Mouse (Mus musculus): ENCODE results near the gene Ndufb2. TPM values are rescaled to one million over a fixed set of nuclear protein-coding genes. Genes with fewer than 3 reads are reported as not detected.

The Ndufb2 gene
- total RNA-seq, 1 experiment = 122 TPM

GRCm38 (mm10) chr6:39606056-39606455 is 13.7 kb downstream of the Ndufb2 start:
- Histone ChIP-seq H3K27ac (ENCODE audit: insufficient read depth, low read depth, low read length, poor library complexity, severe bottlenecking) (no peak overlapping the region), H3K9me3 (ENCODE audit: control insufficient read depth, insufficient read depth, low read depth, low read length) (no peaks in the 10 kb centered on the region), H3K36me3 (ENCODE audit: control insufficient read depth, insufficient read depth, low read length, poor library complexity, severe bottlenecking) (peaks cover 12% of the 10 kb centered on the region), H3K9ac (ENCODE audit: insufficient read depth, low read depth, low read length, poor library complexity, severe bottlenecking) (no peak overlapping the region), H3K4me3 (ENCODE audit: insufficient read depth in 1 of 2, low read depth in 1 of 2, low read length in 2 of 2, poor library complexity in 1 of 2, severe bottlenecking in 1 of 2) (no peak overlapping the region), H3K4me1 (ENCODE audit: control insufficient read depth in 2 of 2, insufficient read depth in 2 of 2, low read length in 2 of 2, poor library complexity in 1 of 2) (no peaks in the 10 kb centered on the region)
- no peak for DNase-seq (ENCODE audit: low read depth, low spot score)
- in situ Hi-C loops (cut with MboI; ENCODE audit: low sequenced_read_pairs in 2 of 2, unreplicated experiment in 2 of 2) = no loop called here
- TF ChIP-seq ZC3H11A (IDR thresholded peaks at IDR 0.05; ENCODE audit: borderline replicate concordance, low read depth, low read length) (no peak), MAFK (IDR thresholded peaks at IDR 0.05; ENCODE audit: insufficient read depth, low read depth, low read length) (no peak), ZNF384 (IDR thresholded peaks at IDR 0.05; ENCODE audit: low read depth, low read length) (no peak), CHD2 (IDR thresholded peaks at IDR 0.05; ENCODE audit: low read depth, low read length) (no peak), HCFC1 (IDR thresholded peaks at IDR 0.05; ENCODE audit: borderline replicate concordance, insufficient read depth, low read length) (no peak)

- no peaks in the 10 kb centered on the region for H3K9me3 ChIP-seq (ENCODE audit: control insufficient read depth, insufficient read depth, low read depth, low read length)
- TF ChIP-seq ZC3H11A (IDR thresholded peaks at IDR 0.05; ENCODE audit: borderline replicate concordance, low read depth, low read length) = no peak
- TF ChIP-seq HCFC1 (IDR thresholded peaks at IDR 0.05; ENCODE audit: borderline replicate concordance, insufficient read depth, low read length) = no peak
- TF ChIP-seq ZNF384 (IDR thresholded peaks at IDR 0.05; ENCODE audit: low read depth, low read length) = no peak
- TF ChIP-seq CHD2 (IDR thresholded peaks at IDR 0.05; ENCODE audit: low read depth, low read length) = no peak
- no peak for TF ChIP-seq MAFK (IDR thresholded peaks at IDR 0.05; ENCODE audit: insufficient read depth, low read depth, low read length)
- H3K4me3 ChIP-seq (ENCODE audit: insufficient read depth in 1 of 2, low read depth in 1 of 2, low read length in 2 of 2, poor library complexity in 1 of 2, severe bottlenecking in 1 of 2) = no peak overlapping the region
- in situ Hi-C loops (cut with MboI; ENCODE audit: low sequenced_read_pairs in 2 of 2, unreplicated experiment in 2 of 2) = no loop called here
- H3K36me3 ChIP-seq (ENCODE audit: control insufficient read depth, insufficient read depth, low read length, poor library complexity, severe bottlenecking) = peaks cover 11% of the 10 kb centered on the region
- no peak overlapping the region for H3K27ac ChIP-seq (ENCODE audit: insufficient read depth, low read depth, low read length, poor library complexity, severe bottlenecking)
- H3K9ac ChIP-seq (ENCODE audit: insufficient read depth, low read depth, low read length, poor library complexity, severe bottlenecking) = no peak overlapping the region
- no peak for DNase-seq (ENCODE audit: low read depth, low spot score)
- H3K4me1 ChIP-seq (ENCODE audit: control insufficient read depth in 2 of 2, insufficient read depth in 2 of 2, low read length in 2 of 2, poor library complexity in 1 of 2) = no peaks in the 10 kb centered on the region
Observed at GRCm38 (mm10) chr6:39606862-39607261, 14.5 kb downstream of the Ndufb2 start.

- no peak for TF ChIP-seq ZC3H11A (IDR thresholded peaks at IDR 0.05; ENCODE audit: borderline replicate concordance, low read depth, low read length)
- TF ChIP-seq MAFK (IDR thresholded peaks at IDR 0.05; ENCODE audit: insufficient read depth, low read depth, low read length) = no peak
- no peak for TF ChIP-seq CHD2 (IDR thresholded peaks at IDR 0.05; ENCODE audit: low read depth, low read length)
- TF ChIP-seq HCFC1 (IDR thresholded peaks at IDR 0.05; ENCODE audit: borderline replicate concordance, insufficient read depth, low read length) = no peak
- TF ChIP-seq ZNF384 (IDR thresholded peaks at IDR 0.05; ENCODE audit: low read depth, low read length) = no peak
- H3K4me3 ChIP-seq (ENCODE audit: insufficient read depth in 1 of 2, low read depth in 1 of 2, low read length in 2 of 2, poor library complexity in 1 of 2, severe bottlenecking in 1 of 2) = no peak overlapping the region
- DNase-seq (ENCODE audit: low read depth, low spot score) = no peak
- peaks cover 9% of the 10 kb centered on the region for H3K36me3 ChIP-seq (ENCODE audit: control insufficient read depth, insufficient read depth, low read length, poor library complexity, severe bottlenecking)
- H3K27ac ChIP-seq (ENCODE audit: insufficient read depth, low read depth, low read length, poor library complexity, severe bottlenecking) = no peak overlapping the region
- no peak overlapping the region for H3K9ac ChIP-seq (ENCODE audit: insufficient read depth, low read depth, low read length, poor library complexity, severe bottlenecking)
- no peaks in the 10 kb centered on the region for H3K9me3 ChIP-seq (ENCODE audit: control insufficient read depth, insufficient read depth, low read depth, low read length)
- in situ Hi-C loops (cut with MboI; ENCODE audit: low sequenced_read_pairs in 2 of 2, unreplicated experiment in 2 of 2) = no loop called here
- H3K4me1 ChIP-seq (ENCODE audit: control insufficient read depth in 2 of 2, insufficient read depth in 2 of 2, low read length in 2 of 2, poor library complexity in 1 of 2) = no peaks in the 10 kb centered on the region
Observed at GRCm38 (mm10) chr6:39607365-39607764, 15.0 kb downstream of the Ndufb2 start.

- in situ Hi-C loops (cut with MboI; ENCODE audit: low sequenced_read_pairs in 2 of 2, unreplicated experiment in 2 of 2) = no loop called here
- TF ChIP-seq ZNF384 (IDR thresholded peaks at IDR 0.05; ENCODE audit: low read depth, low read length) (no peak), MAFK (IDR thresholded peaks at IDR 0.05; ENCODE audit: insufficient read depth, low read depth, low read length) (no peak), ZC3H11A (IDR thresholded peaks at IDR 0.05; ENCODE audit: borderline replicate concordance, low read depth, low read length) (no peak), CHD2 (IDR thresholded peaks at IDR 0.05; ENCODE audit: low read depth, low read length) (no peak), HCFC1 (IDR thresholded peaks at IDR 0.05; ENCODE audit: borderline replicate concordance, insufficient read depth, low read length) (no peak)
- DNase-seq (ENCODE audit: low read depth, low spot score) = no peak
- Histone ChIP-seq H3K27ac (ENCODE audit: insufficient read depth, low read depth, low read length, poor library complexity, severe bottlenecking) (no peak overlapping the region), H3K4me3 (ENCODE audit: insufficient read depth in 1 of 2, low read depth in 1 of 2, low read length in 2 of 2, poor library complexity in 1 of 2, severe bottlenecking in 1 of 2) (no peak overlapping the region), H3K9ac (ENCODE audit: insufficient read depth, low read depth, low read length, poor library complexity, severe bottlenecking) (no peak overlapping the region), H3K4me1 (ENCODE audit: control insufficient read depth in 2 of 2, insufficient read depth in 2 of 2, low read length in 2 of 2, poor library complexity in 1 of 2) (no peaks in the 10 kb centered on the region), H3K36me3 (ENCODE audit: control insufficient read depth, insufficient read depth, low read length, poor library complexity, severe bottlenecking) (peaks cover 15% of the 10 kb centered on the region), H3K9me3 (ENCODE audit: control insufficient read depth, insufficient read depth, low read depth, low read length) (no peaks in the 10 kb centered on the region)
Observed at GRCm38 (mm10) chr6:39610207-39610606, 17.8 kb downstream of the Ndufb2 start.

GRCm38 (mm10) chr6:39611296-39611695 is 18.9 kb downstream of the Ndufb2 start:
- Histone ChIP-seq H3K9me3 (ENCODE audit: control insufficient read depth, insufficient read depth, low read depth, low read length) (no peaks in the 10 kb centered on the region), H3K27ac (ENCODE audit: insufficient read depth, low read depth, low read length, poor library complexity, severe bottlenecking) (no peak overlapping the region), H3K9ac (ENCODE audit: insufficient read depth, low read depth, low read length, poor library complexity, severe bottlenecking) (no peak overlapping the region), H3K36me3 (ENCODE audit: control insufficient read depth, insufficient read depth, low read length, poor library complexity, severe bottlenecking) (peaks cover 15% of the 10 kb centered on the region), H3K4me3 (ENCODE audit: insufficient read depth in 1 of 2, low read depth in 1 of 2, low read length in 2 of 2, poor library complexity in 1 of 2, severe bottlenecking in 1 of 2) (no peak overlapping the region), H3K4me1 (ENCODE audit: control insufficient read depth in 2 of 2, insufficient read depth in 2 of 2, low read length in 2 of 2, poor library complexity in 1 of 2) (no peaks in the 10 kb centered on the region)
- no peak for TF ChIP-seq HCFC1 (IDR thresholded peaks at IDR 0.05; ENCODE audit: borderline replicate concordance, insufficient read depth, low read length)
- no peak for TF ChIP-seq ZC3H11A (IDR thresholded peaks at IDR 0.05; ENCODE audit: borderline replicate concordance, low read depth, low read length)
- no peak for TF ChIP-seq MAFK (IDR thresholded peaks at IDR 0.05; ENCODE audit: insufficient read depth, low read depth, low read length)
- TF ChIP-seq ZNF384 (IDR thresholded peaks at IDR 0.05; ENCODE audit: low read depth, low read length) = no peak
- no peak for TF ChIP-seq CHD2 (IDR thresholded peaks at IDR 0.05; ENCODE audit: low read depth, low read length)
- DNase-seq (ENCODE audit: low read depth, low spot score) = no peak
- in situ Hi-C loops (cut with MboI; ENCODE audit: low sequenced_read_pairs in 2 of 2, unreplicated experiment in 2 of 2) = no loop called here
